Mouse (Mus musculus): Measurements from ENCODE around the gene Itsn2. TPM values are rescaled to one million over a fixed set of nuclear protein-coding genes. Genes with fewer than 3 reads are reported as not detected.
"Not testable (repeated sequence)": the region's sequence is repeated elsewhere in the genome, so short reads cannot be mapped to it uniquely, and the experiment has no call there.

Gene Itsn2
- polyA plus RNA-seq (2012; rRNA removed), result 83.6 and 90.0 TPM in 2 replicates

- Histone ChIP-seq H3K27ac (ENCODE audit: control insufficient read depth, insufficient read depth, low read depth, low read length) (peak within 1 kb of the TSS; percentile 97), H3K4me1 (ENCODE audit: control insufficient read depth, insufficient read depth, low read length) (peaks cover 6% of the 10 kb centered on the region), H3K27me3 (ENCODE audit: control insufficient read depth, insufficient read depth, low read length) (no peaks in the 10 kb centered on the region), H3K36me3 (ENCODE audit: control insufficient read depth, insufficient read depth, low read length) (no peaks in the 10 kb centered on the region), H3K4me3 (ENCODE audit: control insufficient read depth, low read depth, low read length) (peak within 1 kb of the TSS; percentile 99)
- TF ChIP-seq POLR2A (IDR thresholded peaks at IDR 0.05; ENCODE audit: control insufficient read depth, low read depth, low read length), result 0 out of 2 replicates have a peak, but pooled peaks have one; percentile 28
- no peak for TF ChIP-seq CTCF (IDR thresholded peaks at IDR 0.05; ENCODE audit: control insufficient read depth, insufficient read depth, insufficient replicate concordance, low read depth, low read length)
Measured at GRCm38 (mm10) chr12:4592541-4593165, at the start of gene Itsn2, which contains the start of gene Gm3625. Gene Itsn2 (plus strand): TSS chr12:4592638. Gene Gm3625 (minus strand): TSS chr12:4592927.

- Histone ChIP-seq H3K27me3 (ENCODE audit: control insufficient read depth, insufficient read depth, low read length) (no peaks in the 10 kb centered on the region), H3K36me3 (ENCODE audit: control insufficient read depth, insufficient read depth, low read length) (no peaks in the 10 kb centered on the region), H3K4me3 (ENCODE audit: control insufficient read depth, low read depth, low read length) (no peak overlapping the region), H3K27ac (ENCODE audit: control insufficient read depth, insufficient read depth, low read depth, low read length) (no peak overlapping the region), H3K4me1 (ENCODE audit: control insufficient read depth, insufficient read depth, low read length) (peaks cover 3% of the 10 kb centered on the region)
- TF ChIP-seq CTCF (IDR thresholded peaks at IDR 0.05; ENCODE audit: control insufficient read depth, insufficient read depth, insufficient replicate concordance, low read depth, low read length) (no peak), POLR2A (IDR thresholded peaks at IDR 0.05; ENCODE audit: control insufficient read depth, low read depth, low read length) (no peak)
Measured at GRCm38 (mm10) chr12:4544400-4544919, 48.0 kb upstream of the Itsn2 start.

DNA sequence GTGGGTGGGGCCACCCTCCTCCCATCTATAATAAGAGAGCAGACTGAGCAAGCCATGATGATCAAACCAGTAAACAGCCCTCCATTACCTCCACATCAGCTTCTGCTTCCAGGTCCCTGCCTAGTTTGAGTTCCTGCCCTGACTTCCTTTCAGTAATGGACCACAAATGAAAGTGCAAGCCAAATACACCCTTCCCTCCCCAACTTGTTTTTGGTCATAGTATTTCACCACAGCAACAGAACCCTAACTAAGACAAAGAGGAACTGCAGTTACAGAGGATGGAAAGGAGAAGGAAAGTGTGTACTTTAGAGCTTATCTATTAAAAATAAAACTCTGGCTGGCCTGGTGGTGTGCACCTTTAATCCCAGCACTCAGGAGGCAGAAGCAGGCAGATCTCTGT lies 47.0 kb upstream of the Itsn2 start:
- peaks cover 3% of the 10 kb centered on the region for H3K4me1 ChIP-seq (ENCODE audit: control insufficient read depth, insufficient read depth, low read length)
- H3K27ac ChIP-seq (ENCODE audit: control insufficient read depth, insufficient read depth, low read depth, low read length), result no peak overlapping the region; the same call in 1 of the 2 replicates
- H3K36me3 ChIP-seq (ENCODE audit: control insufficient read depth, insufficient read depth, low read length), result no peaks in the 10 kb centered on the region
- H3K27me3 ChIP-seq (ENCODE audit: control insufficient read depth, insufficient read depth, low read length), result no peaks in the 10 kb centered on the region
- no peak overlapping the region for H3K4me3 ChIP-seq (ENCODE audit: control insufficient read depth, low read depth, low read length)
- TF ChIP-seq POLR2A (IDR thresholded peaks at IDR 0.05; ENCODE audit: control insufficient read depth, low read depth, low read length) (no peak), CTCF (IDR thresholded peaks at IDR 0.05; ENCODE audit: control insufficient read depth, insufficient read depth, insufficient replicate concordance, low read depth, low read length) (no peak)

- TF ChIP-seq CTCF (IDR thresholded peaks at IDR 0.05; ENCODE audit: control insufficient read depth, insufficient read depth, insufficient replicate concordance, low read depth, low read length), result no peak
- no peak for TF ChIP-seq POLR2A (IDR thresholded peaks at IDR 0.05; ENCODE audit: control insufficient read depth, low read depth, low read length)
Measured at GRCm38 (mm10) chr12:4546491-4546890, 45.9 kb upstream of the Itsn2 start.

DNA sequence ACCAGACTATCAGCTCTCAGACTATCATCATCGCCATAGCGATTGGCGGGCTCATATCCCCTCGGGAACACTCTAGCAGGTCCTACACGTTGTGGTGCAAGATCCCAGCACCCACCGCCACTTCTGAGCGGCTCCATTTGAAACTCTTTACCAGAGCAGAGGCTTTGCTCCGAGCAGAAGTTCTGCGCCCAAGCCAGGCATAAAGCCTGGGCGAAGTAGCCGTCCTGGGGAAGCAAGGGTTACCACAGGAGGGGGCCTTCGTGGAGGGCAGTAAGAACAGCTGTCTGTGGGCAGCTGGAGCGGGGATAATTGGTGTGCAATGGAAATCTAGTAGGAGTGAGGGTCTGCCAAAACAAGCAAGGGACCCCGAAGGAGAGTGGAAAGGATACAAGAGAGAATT lies 44.9 kb upstream of the Itsn2 start:
- H3K4me1 ChIP-seq (ENCODE audit: control insufficient read depth, insufficient read depth, low read length), result peaks cover 8% of the 10 kb centered on the region
- H3K27me3 ChIP-seq (ENCODE audit: control insufficient read depth, insufficient read depth, low read length), result no peaks in the 10 kb centered on the region
- TF ChIP-seq CTCF (IDR thresholded peaks at IDR 0.05; ENCODE audit: control insufficient read depth, insufficient read depth, insufficient replicate concordance, low read depth, low read length) (no peak), POLR2A (IDR thresholded peaks at IDR 0.05; ENCODE audit: control insufficient read depth, low read depth, low read length) (no peak)
- H3K4me3 ChIP-seq (ENCODE audit: control insufficient read depth, low read depth, low read length), result peak overlapping the region; percentile 11; the same call in 1 of the 2 replicates
- H3K27ac ChIP-seq (ENCODE audit: control insufficient read depth, insufficient read depth, low read depth, low read length), result no peak overlapping the region
- no peaks in the 10 kb centered on the region for H3K36me3 ChIP-seq (ENCODE audit: control insufficient read depth, insufficient read depth, low read length)

More at GRCm38 (mm10) chr12:4546491-4546890, 45.9 kb upstream of the Itsn2 start:
- H3K27ac ChIP-seq (ENCODE audit: control insufficient read depth, insufficient read depth, low read depth, low read length), result no peak overlapping the region
- H3K36me3 ChIP-seq (ENCODE audit: control insufficient read depth, insufficient read depth, low read length), result no peaks in the 10 kb centered on the region
- peaks cover 3% of the 10 kb centered on the region for H3K4me1 ChIP-seq (ENCODE audit: control insufficient read depth, insufficient read depth, low read length)
- H3K4me3 ChIP-seq (ENCODE audit: control insufficient read depth, low read depth, low read length), result no peak overlapping the region
- no peaks in the 10 kb centered on the region for H3K27me3 ChIP-seq (ENCODE audit: control insufficient read depth, insufficient read depth, low read length)

DNA sequence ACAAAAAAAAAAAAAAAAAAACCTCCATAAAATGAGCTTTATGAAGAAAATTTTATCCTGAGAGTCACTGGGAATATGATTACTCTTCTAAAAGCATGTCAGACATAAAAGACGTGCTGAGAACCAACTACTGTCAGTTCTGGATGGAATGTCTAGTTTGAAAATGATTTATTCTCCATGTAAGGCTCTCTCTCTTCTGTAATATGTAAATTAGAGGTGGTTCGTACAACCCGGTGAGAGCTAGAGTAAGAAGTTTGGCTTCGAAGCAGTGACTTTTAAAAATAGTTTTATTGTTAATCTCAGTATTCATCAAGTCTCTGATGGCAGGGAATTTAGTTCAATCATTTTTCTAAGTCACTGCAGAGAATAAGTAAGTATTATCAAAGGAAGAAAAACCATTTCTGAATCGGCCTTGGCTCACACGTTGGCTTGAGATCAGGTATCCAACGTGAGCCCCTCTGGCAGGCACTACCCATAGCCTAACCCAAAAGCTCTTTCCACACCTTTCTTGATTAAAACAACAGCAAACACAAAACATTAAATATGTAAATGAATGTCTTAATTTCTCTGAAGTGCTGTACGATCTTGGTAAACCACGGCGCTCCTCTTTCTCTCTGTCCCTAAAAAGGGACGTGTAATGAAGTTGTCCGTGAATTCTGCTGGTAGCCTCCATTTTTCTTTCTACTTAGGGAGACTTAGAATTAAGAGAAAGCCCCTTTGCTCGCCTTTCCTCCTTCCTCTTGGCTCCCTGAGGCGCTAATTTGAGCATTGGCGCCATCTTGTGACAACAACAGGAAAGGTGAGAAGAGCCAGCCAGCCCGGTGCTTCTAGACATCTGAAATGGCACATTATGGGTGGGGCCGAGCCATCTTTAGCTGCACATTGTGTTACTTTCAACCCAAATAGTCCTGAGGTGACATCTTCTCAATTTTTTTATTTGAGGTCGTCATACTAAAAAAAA lies 44.1 kb upstream of the Itsn2 start:
- TF ChIP-seq POLR2A (IDR thresholded peaks at IDR 0.05; ENCODE audit: control insufficient read depth, low read depth, low read length), result no peak
- TF ChIP-seq CTCF (IDR thresholded peaks at IDR 0.05; ENCODE audit: control insufficient read depth, insufficient read depth, insufficient replicate concordance, low read depth, low read length), result peak; percentile 66; the same call in 1 of the 2 replicates
- peaks cover 8% of the 10 kb centered on the region for H3K4me1 ChIP-seq (ENCODE audit: control insufficient read depth, insufficient read depth, low read length)
- no peak overlapping the region for H3K27ac ChIP-seq (ENCODE audit: control insufficient read depth, insufficient read depth, low read depth, low read length)
- no peak overlapping the region for H3K4me3 ChIP-seq (ENCODE audit: control insufficient read depth, low read depth, low read length)
- no peaks in the 10 kb centered on the region for H3K36me3 ChIP-seq (ENCODE audit: control insufficient read depth, insufficient read depth, low read length)
- H3K27me3 ChIP-seq (ENCODE audit: control insufficient read depth, insufficient read depth, low read length), result no peaks in the 10 kb centered on the region

DNA sequence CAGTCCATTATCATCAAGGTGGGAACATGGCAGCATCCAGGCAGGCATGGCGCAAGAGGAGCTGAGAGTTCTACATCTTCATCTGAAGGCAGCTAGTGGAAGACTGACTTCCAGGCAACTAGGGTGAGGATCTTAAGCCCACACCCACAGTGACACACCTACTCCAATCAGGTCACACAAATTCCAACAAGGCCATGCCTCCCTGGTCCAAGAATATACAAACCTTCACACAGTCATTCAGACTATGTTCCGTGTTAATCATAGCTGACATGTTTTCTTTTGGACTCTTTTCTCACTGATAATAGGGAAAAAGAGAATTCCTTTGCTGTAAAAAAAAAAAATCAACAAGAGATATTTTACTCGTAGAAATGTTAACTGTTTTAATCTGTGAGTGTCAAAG lies 38.7 kb upstream of the Itsn2 start:
- not testable (repeated sequence) for H3K4me3 ChIP-seq (ENCODE audit: control insufficient read depth, low read depth, low read length); H3K27me3 ChIP-seq (ENCODE audit: control insufficient read depth, insufficient read depth, low read length); H3K27ac ChIP-seq (ENCODE audit: control insufficient read depth, insufficient read depth, low read depth, low read length); H3K4me1 ChIP-seq (ENCODE audit: control insufficient read depth, insufficient read depth, low read length); H3K36me3 ChIP-seq (ENCODE audit: control insufficient read depth, insufficient read depth, low read length)
